9 mouse cellular contexts compared by ENCODE assay signal in genomic region chr9:94668589-94668988, GRCm38 (mm10). TPM values are rescaled to one million over a fixed set of nuclear protein-coding genes. Genes with fewer than 3 reads are reported as not detected.
DNase-seq lines count a peak whose midpoint lies in the region; ATAC-seq and TF ChIP-seq lines count a peak whose summit lies in the region.
"Had no signal": no experiment of that assay in that cellular context is flagged by ENCODE, and none has a peak within 500 bp of the region (broad histone marks: within the 10 kb centered on the region; RNA-seq: fewer than 3 reads in every experiment).

No protein-coding gene starts in this region.

- H3K4me3 ChIP-seq in lung, adult 2 months (replicated peaks; ENCODE audit: extremely low read depth, low read depth, low read length) = no peak overlapping the region
- H3K4me3 ChIP-seq: erythroblast, embryonic 14.5 days; midbrain, embryonic 12.5 days had no signal

- TF ChIP-seq CTCF in lung, adult 2 months (IDR thresholded peaks at IDR 0.05; ENCODE audit: insufficient read depth, low read length) = 0 out of 2 replicates have a peak, but pooled peaks have one; percentile 2

- WGBS in lung, adult 2 months = 32% methylated on average over 7 of the region's 7 CpGs

- TF ChIP-seq POLR2A in lung, adult 2 months (IDR thresholded peaks at IDR 0.05; ENCODE audit: borderline replicate concordance, extremely low read depth, low read depth, low read length) = no peak

- DNase-seq in kidney, adult 9 months = peak; percentile 7
- no peak for DNase-seq in kidney, postnatal 14 days
- peak; percentile 25 to 36 for DNase-seq in frontal cortex, postnatal 10 days (ENCODE audit: low spot score in 2 of 2)
- peak; percentile 19 for DNase-seq in lung, adult 2 months
- peak; percentile 7 for DNase-seq in right cerebral cortex, postnatal 4 days
- DNase-seq in kidney, postnatal 4 days = no peak

- peaks cover 2% of the 10 kb centered on the region; the same call in 1 of the 2 replicates for H3K4me1 ChIP-seq in lung, adult 2 months (ENCODE audit: control insufficient read depth, insufficient read depth, low read length)

- peak; percentile 83 for ATAC-seq in activated CD4-positive, CD25-positive, alpha-beta regulatory T cell, adult 4 months

RNA-seq across cellular contexts. Expression of gene Slc9a9, which starts 1.1 kb away (rescaled TPM):
- 10 to 100 TPM; 36.7 to 43.0 TPM for polyA plus RNA-seq in activated CD4-positive, CD25-positive, alpha-beta regulatory T cell, adult 4 months (2017; shearing (Covaris generic))
- 3.0 and 4.0 TPM in 2 replicates for polyA plus RNA-seq in lung, adult 2 months (2012; rRNA removed)

Comparison
In these comparisons a context has a peak if more than half of its experiments do, and no peak if none do; other contexts are left out.
1. DNase-seq: peak in kidney, adult 9 months (single experiment), frontal cortex, postnatal 10 days (2 of 2), lung, adult 2 months (single experiment) and right cerebral cortex, postnatal 4 days (single experiment); none in kidney, postnatal 14 days (single experiment) and kidney, postnatal 4 days (0 of 2).